Mouse (Mus musculus) bone marrow macrophage, adult 2 months (primary cell): ENCODE data around the gene Heyl. TPM values are rescaled to one million over a fixed set of nuclear protein-coding genes. Genes with fewer than 3 reads are reported as not detected.
"Not testable (repeated sequence)": the region's sequence is repeated elsewhere in the genome, so short reads cannot be mapped to it uniquely, and the experiment has no call there.

ENCODE experiments used
- H3K27ac ChIP-seq: 2 replicates; pipeline ENCODE4 v1.5.1; 2012; ENCODE audit warnings: low read depth, low read length; ENCODE audit not compliant: insufficient read depth
- H3K4me1 ChIP-seq: 2 replicates; pipeline ENCODE4 v1.6.1; 2012; ENCODE audit warnings: low read length; ENCODE audit not compliant: control insufficient read depth, insufficient read depth
- H3K4me3 ChIP-seq: 2 replicates; pipeline ENCODE4 v1.5.1; 2012; ENCODE audit warnings: mild to moderate bottlenecking, low read length, moderate library complexity; ENCODE audit not compliant: insufficient read depth
- CTCF ChIP-seq: IDR thresholded peaks from 2 replicates; pipeline ENCODE4 v1.5.1; 2012; ENCODE audit warnings: low read depth, mild to moderate bottlenecking, low read length, moderate library complexity
- POLR2A ChIP-seq: IDR thresholded peaks from 2 replicates; pipeline ENCODE4 v1.6.1; 2012; ENCODE audit warnings: mild to moderate bottlenecking, low read depth, low read length, borderline replicate concordance
- polyA plus RNA-seq: library from polyadenylated mRNA; stranded (reverse); fragments of >200 nt; gene quantifications from 2 replicates; pipeline ENCODE4 v1.2.4, GENCODE M21; 2012; ENCODE audit not compliant: missing spikeins, insufficient read depth, insufficient read length

Heyl gene
- polyA plus RNA-seq, 1 experiment = not detected

DNA sequence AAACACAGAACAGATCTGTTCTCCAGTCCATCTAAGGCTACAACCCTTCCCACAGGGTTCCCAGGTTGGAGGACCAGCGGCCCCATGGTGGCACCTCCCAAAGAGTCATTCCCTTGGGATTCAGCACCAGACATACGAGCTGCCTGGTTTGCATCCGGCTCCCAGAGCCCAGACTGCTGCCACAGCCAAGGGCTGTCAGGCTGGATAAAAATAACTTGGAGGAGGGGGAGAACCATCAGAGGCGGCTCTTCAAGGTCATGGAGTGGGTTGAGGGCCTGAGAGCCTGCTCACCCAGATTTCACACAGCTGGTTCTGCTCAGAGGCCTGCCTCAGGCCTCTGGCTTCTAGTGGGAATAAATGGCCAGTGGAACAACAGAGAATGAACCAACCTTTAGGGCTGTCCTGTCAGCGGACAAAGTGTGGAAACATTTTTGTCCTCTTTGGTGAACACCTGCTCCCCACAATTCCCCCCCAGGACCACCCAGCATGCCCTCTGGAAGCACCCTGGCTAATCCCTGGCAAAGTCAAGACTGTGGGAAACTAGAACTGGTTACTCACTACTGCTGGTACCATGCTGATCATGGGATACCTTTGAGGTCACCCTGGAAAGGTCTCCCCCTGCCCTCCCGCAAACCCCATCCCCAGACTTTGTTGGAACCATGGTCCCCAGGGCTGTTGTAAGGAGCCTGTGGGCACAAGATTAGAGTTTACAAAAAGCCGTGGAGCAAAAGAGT is 14.0 kb downstream of the Heyl start:
- Histone ChIP-seq H3K4me1 (no peaks in the 10 kb centered on the region), H3K4me3 (no peak overlapping the region), H3K27ac (no peak overlapping the region)
- TF ChIP-seq POLR2A = no peak
- no peak for TF ChIP-seq CTCF

GRCm38 (mm10) chr4:123248971-123249567 is 15.7 kb downstream of the Heyl start:
- TF ChIP-seq POLR2A = no peak
- no peak for TF ChIP-seq CTCF
- H3K4me1 ChIP-seq = no peaks in the 10 kb centered on the region
- H3K4me3 ChIP-seq = no peak overlapping the region
- H3K27ac ChIP-seq = no peak overlapping the region

DNA sequence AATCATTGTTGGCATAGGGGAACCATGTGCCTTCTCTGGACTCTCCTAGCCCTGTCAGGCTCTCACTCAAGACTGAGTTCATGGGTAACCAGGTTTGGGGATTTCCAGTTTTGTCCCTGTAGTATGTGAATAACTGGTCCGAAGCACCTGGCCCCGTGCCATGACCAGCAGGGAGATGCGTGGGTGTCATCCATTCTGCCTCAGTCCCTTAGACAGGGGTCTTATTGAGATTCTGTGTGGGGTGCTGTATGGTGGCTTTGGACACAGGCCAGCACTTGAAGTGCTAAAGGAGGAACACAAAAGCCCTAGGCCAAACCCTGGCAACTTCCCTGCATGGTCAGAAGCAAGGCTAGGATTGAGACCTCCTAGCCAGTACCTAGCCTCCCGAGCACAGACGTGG is 18.9 kb downstream of the Heyl start:
- no peak overlapping the region for H3K27ac ChIP-seq
- H3K4me3 ChIP-seq = no peak overlapping the region
- H3K4me1 ChIP-seq = no peaks in the 10 kb centered on the region
- TF ChIP-seq POLR2A (no peak), CTCF (no peak)

- H3K27ac ChIP-seq = no peak overlapping the region
- no peak overlapping the region for H3K4me3 ChIP-seq
- TF ChIP-seq CTCF (no peak), POLR2A (no peak)
- H3K4me1 ChIP-seq = no peaks in the 10 kb centered on the region
These were observed 21.3 kb downstream of the Heyl start for GRCm38 (mm10) chr4:123254617-123255016.

DNA sequence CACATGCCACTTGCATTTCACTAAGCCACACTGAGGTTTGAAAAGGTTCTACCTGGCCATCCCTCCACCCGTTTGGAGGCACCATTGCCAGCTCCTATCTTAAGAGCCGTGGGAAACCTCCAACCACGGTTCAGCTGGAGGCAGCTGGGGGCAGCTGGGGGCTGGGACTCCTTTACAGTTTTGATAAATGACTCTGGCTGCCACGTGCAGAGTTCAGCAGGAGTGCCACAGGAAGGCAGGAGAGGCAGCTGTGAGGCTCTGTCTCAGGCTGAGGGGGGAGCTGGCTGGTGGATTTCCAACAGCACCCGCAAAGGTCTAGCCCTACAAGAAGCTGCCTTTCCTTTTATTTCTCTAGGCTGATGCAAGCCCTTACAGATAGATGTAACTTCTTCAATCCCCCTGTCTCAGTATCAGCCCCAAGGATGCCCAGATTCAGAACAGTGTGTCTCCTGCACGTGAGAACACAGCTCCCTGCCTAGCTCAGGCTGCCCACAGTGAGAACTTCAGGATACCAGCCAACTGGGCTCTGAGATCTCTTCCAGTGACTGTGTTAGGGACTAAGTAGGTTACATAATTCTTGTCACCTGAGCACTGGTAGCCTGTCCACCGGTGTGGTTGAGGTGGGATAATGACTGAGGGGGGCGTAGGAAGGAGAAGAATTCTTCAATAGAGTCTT is 26.9 kb downstream of the Heyl start:
- H3K4me3 ChIP-seq = no peak overlapping the region
- TF ChIP-seq CTCF (no peak), POLR2A (no peak)
- no peaks in the 10 kb centered on the region for H3K4me1 ChIP-seq
- H3K27ac ChIP-seq = no peak overlapping the region

DNA sequence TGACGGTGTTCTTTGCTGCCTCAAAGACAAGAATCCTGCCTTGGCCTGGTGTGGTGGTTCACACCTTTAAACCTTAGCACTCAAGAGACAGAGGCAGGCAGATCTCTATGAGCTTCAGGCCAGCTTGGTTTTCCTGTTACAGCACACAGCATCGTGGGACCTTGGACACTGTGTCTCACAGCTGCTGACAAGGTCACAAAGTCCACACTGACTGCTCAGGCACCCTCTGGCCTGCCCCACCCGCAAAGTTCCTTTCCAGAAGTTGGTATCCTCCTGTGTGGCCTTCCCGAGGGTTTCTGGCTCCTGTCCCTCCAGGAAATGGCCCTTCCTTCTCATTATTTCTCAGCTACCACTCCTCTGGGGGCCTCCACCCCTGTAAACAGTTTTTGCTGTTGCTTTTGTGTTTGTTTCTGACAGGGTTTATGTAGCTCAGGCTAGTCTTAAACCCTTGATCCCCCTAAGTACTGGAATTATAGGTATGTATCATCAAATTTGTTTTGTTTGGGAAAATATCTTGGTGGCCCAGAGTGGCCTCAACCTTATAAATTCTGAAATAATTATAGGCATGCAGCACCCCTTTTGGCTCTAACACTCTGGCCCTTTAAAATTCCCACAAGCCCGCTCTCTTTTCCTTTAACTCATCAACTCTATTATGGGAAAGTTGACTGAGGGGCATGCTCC is 28.5 kb downstream of the Heyl start, which contains the start of gene Pabpc4:
Gene Pabpc4 (plus strand): TSS at position 631 of the 681 bp plus-strand sequence.
- Histone ChIP-seq H3K4me1 (no peaks in the 10 kb centered on the region), H3K27ac (no peak within 1 kb of the TSS), H3K4me3 (no peak within 1 kb of the TSS)
- TF ChIP-seq CTCF = no peak
- no peak for TF ChIP-seq POLR2A

GRCm38 (mm10) chr4:123271063-123271462 is 37.7 kb downstream of the Heyl start:
- H3K27ac ChIP-seq = no peak overlapping the region
- peaks cover 6% of the 10 kb centered on the region for H3K4me1 ChIP-seq
- no peak for TF ChIP-seq POLR2A
- TF ChIP-seq CTCF = no peak
- H3K4me3 ChIP-seq = no peak overlapping the region

- TF ChIP-seq POLR2A (no peak), CTCF (no peak)
- peaks cover 3% of the 10 kb centered on the region for H3K4me1 ChIP-seq
- H3K4me3 ChIP-seq = no peak overlapping the region
- H3K27ac ChIP-seq = no peak overlapping the region
These were observed 46.8 kb downstream of the Heyl start for GRCm38 (mm10) chr4:123280117-123280516.

DNA sequence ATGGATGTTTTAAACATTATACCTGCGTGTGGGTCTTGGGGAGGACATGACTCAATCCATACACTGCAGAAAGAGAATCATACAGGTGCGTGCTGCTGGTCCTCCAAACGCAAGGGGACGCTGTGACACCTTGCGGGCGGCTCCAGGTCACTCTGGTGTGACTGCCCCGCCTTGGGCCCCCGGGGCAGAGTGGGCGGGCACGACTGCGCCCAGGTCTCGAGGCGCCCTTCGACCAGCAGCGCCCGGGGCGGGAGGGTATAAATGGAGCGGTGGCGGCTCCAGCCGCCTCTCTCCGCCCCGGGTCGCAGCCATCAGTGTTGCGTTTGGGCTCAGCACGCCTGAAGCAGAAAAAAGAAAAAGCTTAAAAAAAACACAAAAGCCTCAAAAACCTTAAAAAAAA is 49.1 kb downstream of the Heyl start:
- peaks cover 12% of the 10 kb centered on the region for H3K4me1 ChIP-seq
- H3K27ac ChIP-seq = peak overlapping the region; percentile 79
- peak overlapping the region; percentile 98; the same call in 1 of the 2 replicates for H3K4me3 ChIP-seq
- no peak; the same call in 1 of the 2 replicates for TF ChIP-seq POLR2A
- peak; percentile 28; the same call in 1 of the 2 replicates for TF ChIP-seq CTCF

- Histone ChIP-seq H3K27ac (peak overlapping the region; percentile 79), H3K4me3 (peak overlapping the region; percentile 98), H3K4me1 (peaks cover 12% of the 10 kb centered on the region)
These were observed 49.7 kb downstream of the Heyl start for GRCm38 (mm10) chr4:123282915-123283674.

GRCm38 (mm10) chr4:123283675-123284064 is 50.3 kb downstream of the Heyl start:
- peaks cover 12% of the 10 kb centered on the region for H3K4me1 ChIP-seq
- H3K27ac ChIP-seq = not testable (repeated sequence)
- H3K4me3 ChIP-seq = peak overlapping the region; percentile 98
